Mouse (Mus musculus) midbrain, embryonic 14.5 days (tissue): ENCODE measurements around the gene Gramd4. TPM values are rescaled to one million over a fixed set of nuclear protein-coding genes. Genes with fewer than 3 reads are reported as not detected.

Source experiments
- ATAC-seq: fragments of 200-750 bp; cut with Nextera tagmentation; 2 replicates; pipeline ENCODE4 v1.8.0; 2017; ENCODE audit warnings: moderate number of reproducible peaks, moderate library complexity; ENCODE audit not compliant: low FRiP score, low TSS enrichment
- DNase-seq: peaks from one replicate; pipeline ENCODE4 v3.0.0-alpha.2; 2015
- H3K27ac ChIP-seq: fragments of 300-500 bp; sonication (generic); replicated peaks from 2 replicates; pipeline ENCODE4 v1.5.1; 2014; ENCODE audit warnings: mild to moderate bottlenecking, low read depth, low read length, moderate library complexity
- H3K27me3 ChIP-seq: fragments of 300-500 bp; sonication (generic); 2 replicates; pipeline ENCODE4 v1.6.1; 2014; ENCODE audit warnings: low read length, control low read depth, mixed read lengths; ENCODE audit not compliant: control insufficient read depth, insufficient read depth
- H3K36me3 ChIP-seq: fragments of 300-500 bp; sonication (generic); 2 replicates; pipeline ENCODE4 v1.6.1; 2014; ENCODE audit warnings: low read length, control low read depth; ENCODE audit not compliant: control insufficient read depth, insufficient read depth
- H3K4me1 ChIP-seq: fragments of 300-500 bp; sonication (generic); 2 replicates; pipeline ENCODE4 v1.6.1; 2014; ENCODE audit warnings: mild to moderate bottlenecking, antibody characterized with exemption, low read length, control low read depth; ENCODE audit not compliant: control insufficient read depth, insufficient read depth
- H3K4me2 ChIP-seq: fragments of 300-500 bp; sonication (generic); 2 replicates; pipeline ENCODE4 v1.6.1; 2014; ENCODE audit warnings: mild to moderate bottlenecking, low read length, moderate library complexity
- H3K4me3 ChIP-seq: fragments of 300-500 bp; sonication (generic); replicated peaks from 2 replicates; pipeline ENCODE4 v1.5.1; 2014; ENCODE audit warnings: low read depth, low read length
- H3K9ac ChIP-seq: fragments of 300-500 bp; sonication (generic); replicated peaks from 2 replicates; pipeline ENCODE4 v1.6.1; 2014; ENCODE audit warnings: mild to moderate bottlenecking, low read length, moderate library complexity
- H3K9me3 ChIP-seq: fragments of 300-500 bp; sonication (generic); 2 replicates; pipeline ENCODE4 v1.6.1; 2016; ENCODE audit warnings: low read length, control low read depth, mixed read lengths; ENCODE audit not compliant: control insufficient read depth
- WGBS: fragments of 180-500 bp; shearing (Covaris S2); extraction: QIAGEN DNeasy Blood & Tissue Kit; methylation state at CpG from one replicate; pipeline ENCODE4 v1.1.7; 2014; 5-methylcytosine and 5-hydroxymethylcytosine counted together
- polyA plus RNA-seq: library from polyadenylated mRNA; unstranded; fragments of >200 nt; fragmentation: Nextera tagmentation; extraction: Ambion mirVana; gene quantifications from 2 replicates; pipeline ENCODE4 v1.2.1, GENCODE M21; 2014

The Gramd4 gene
- polyA plus RNA-seq, 1 experiment from 2014 or later, result 29.5 TPM

GRCm38 (mm10) chr15:86021301-86021700 is 36.2 kb upstream of the Gramd4 start:
- Histone ChIP-seq H3K27ac (no peak overlapping the region), H3K9me3 (no peaks in the 10 kb centered on the region), H3K4me2 (no peak overlapping the region), H3K9ac (no peak overlapping the region), H3K27me3 (no peaks in the 10 kb centered on the region), H3K36me3 (no peaks in the 10 kb centered on the region), H3K4me1 (no peaks in the 10 kb centered on the region), H3K4me3 (no peak overlapping the region)
- ATAC-seq (no peak), DNase-seq (no peak)
- WGBS, result 84% methylated on average over 9 of the region's 9 CpGs

GRCm38 (mm10) chr15:86021971-86022370 is 35.5 kb upstream of the Gramd4 start:
- H3K4me3 ChIP-seq, result no peak overlapping the region
- ATAC-seq (no peak), DNase-seq (no peak)
- H3K27ac ChIP-seq, result no peak overlapping the region
- no peak overlapping the region for H3K4me2 ChIP-seq
- H3K4me1 ChIP-seq, result no peaks in the 10 kb centered on the region
- no peaks in the 10 kb centered on the region for H3K36me3 ChIP-seq
- 85% methylated on average over 9 of the region's 9 CpGs for WGBS
- H3K27me3 ChIP-seq, result no peaks in the 10 kb centered on the region
- H3K9me3 ChIP-seq, result no peaks in the 10 kb centered on the region
- no peak overlapping the region for H3K9ac ChIP-seq

- no peak for ATAC-seq
- WGBS, result 67% methylated on average over 8 of the region's 8 CpGs
- H3K36me3 ChIP-seq, result no peaks in the 10 kb centered on the region
- no peak overlapping the region for H3K27ac ChIP-seq
- H3K4me2 ChIP-seq, result peak overlapping the region; percentile 17
- peaks cover 4% of the 10 kb centered on the region; the same call in 1 of the 2 replicates for H3K9me3 ChIP-seq
- no peak for DNase-seq
- H3K4me3 ChIP-seq, result no peak overlapping the region
- H3K27me3 ChIP-seq, result peaks cover 4% of the 10 kb centered on the region
- H3K9ac ChIP-seq, result no peak overlapping the region
- H3K4me1 ChIP-seq, result no peaks in the 10 kb centered on the region
Observed at GRCm38 (mm10) chr15:86027871-86028270, 29.6 kb upstream of the Gramd4 start.

GRCm38 (mm10) chr15:86029981-86030380 is 27.5 kb upstream of the Gramd4 start:
- no peak overlapping the region for H3K9ac ChIP-seq
- WGBS, result 80% methylated on average over 14 of the region's 14 CpGs
- ATAC-seq (no peak), DNase-seq (no peak)
- H3K27ac ChIP-seq, result no peak overlapping the region
- peaks cover 14% of the 10 kb centered on the region; the same call in 1 of the 2 replicates for H3K4me1 ChIP-seq
- no peak overlapping the region for H3K4me3 ChIP-seq
- no peak overlapping the region for H3K4me2 ChIP-seq
- peaks cover 4% of the 10 kb centered on the region; the same call in 1 of the 2 replicates for H3K9me3 ChIP-seq
- H3K27me3 ChIP-seq, result peaks cover 24% of the 10 kb centered on the region
- no peaks in the 10 kb centered on the region for H3K36me3 ChIP-seq

DNA sequence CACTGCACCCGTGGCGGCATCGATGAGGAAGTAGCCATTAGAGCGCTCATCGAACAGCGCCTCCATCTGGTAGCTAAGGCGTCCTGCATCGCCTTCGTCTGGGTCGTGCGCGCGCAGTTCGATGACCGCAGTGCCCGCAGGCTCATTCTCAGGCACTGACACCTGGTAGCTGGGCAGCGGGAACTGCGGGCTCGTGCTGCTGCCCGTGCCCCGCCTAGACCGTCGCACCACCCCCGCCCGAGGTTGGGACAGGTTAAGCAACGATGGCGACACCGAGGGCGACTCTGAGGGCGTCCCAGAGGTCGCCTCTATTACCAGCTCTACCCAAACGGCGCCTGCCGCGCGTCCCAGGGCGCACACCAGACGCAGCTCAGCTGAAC is 24.7 kb upstream of the Gramd4 start:
- WGBS, result 2% methylated on average over 38 of the region's 38 CpGs
- Histone ChIP-seq H3K36me3 (no peaks in the 10 kb centered on the region), H3K27me3 (peaks cover 26% of the 10 kb centered on the region), H3K9me3 (peaks cover 4% of the 10 kb centered on the region; the same call in 1 of the 2 replicates), H3K4me1 (peaks cover 14% of the 10 kb centered on the region; the same call in 1 of the 2 replicates), H3K4me3 (peak overlapping the region; percentile 44), H3K9ac (peak overlapping the region; percentile 37), H3K27ac (no peak overlapping the region), H3K4me2 (peak overlapping the region; percentile 71)
- DNase-seq, result peak; percentile 72
- ATAC-seq, result no peak

GRCm38 (mm10) chr15:86033191-86033841 is 24.2 kb upstream of the Gramd4 start, which contains the start of gene Celsr1:
Gene Celsr1, minus strand, starts transcription at chr15:86033777.
- peaks cover 14% of the 10 kb centered on the region; the same call in 1 of the 2 replicates for H3K4me1 ChIP-seq
- ATAC-seq (peak; percentile 22), DNase-seq (peak; percentile 59)
- peak within 1 kb of the TSS; percentile 55 for H3K27ac ChIP-seq
- peaks cover 26% of the 10 kb centered on the region for H3K27me3 ChIP-seq
- H3K9ac ChIP-seq, result peak within 1 kb of the TSS; percentile 37
- no peaks in the 10 kb centered on the region for H3K36me3 ChIP-seq
- WGBS, result under 1% methylated on average over 80 of the region's 80 CpGs
- peak within 1 kb of the TSS; percentile 44 for H3K4me3 ChIP-seq
- peaks cover 4% of the 10 kb centered on the region; the same call in 1 of the 2 replicates for H3K9me3 ChIP-seq
- peak within 1 kb of the TSS; percentile 71 for H3K4me2 ChIP-seq

DNA sequence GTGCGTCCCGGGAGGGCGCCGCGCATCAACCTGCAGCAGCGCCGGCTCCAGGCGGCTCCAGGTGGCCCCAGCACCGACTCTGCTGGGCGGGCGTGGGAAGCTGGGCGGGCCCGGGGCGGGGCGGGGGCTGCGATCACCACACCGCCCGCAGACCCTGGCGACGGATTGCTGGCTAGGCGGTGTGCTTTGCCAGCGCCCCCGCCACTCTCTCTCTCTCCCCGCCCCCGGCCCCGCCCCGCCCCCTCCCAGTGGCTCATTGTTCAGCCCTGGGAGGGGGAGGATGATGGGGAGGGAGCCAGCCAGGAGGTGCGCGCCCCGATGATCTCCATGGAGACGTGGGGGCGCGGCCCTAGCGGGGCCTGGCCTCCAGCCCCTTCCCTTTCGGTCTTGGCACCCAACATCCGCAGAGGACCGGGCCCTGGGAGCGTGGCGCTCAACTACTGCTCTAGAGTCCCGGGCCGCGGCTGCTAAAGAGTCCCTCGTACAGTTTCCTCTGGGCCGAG is 23.4 kb upstream of the Gramd4 start:
- Histone ChIP-seq H3K9me3 (peaks cover 4% of the 10 kb centered on the region; the same call in 1 of the 2 replicates), H3K9ac (peak overlapping the region; percentile 37), H3K4me2 (peak overlapping the region; percentile 71), H3K4me3 (peak overlapping the region; percentile 44), H3K27ac (peak overlapping the region; percentile 55; the same call in 1 of the 2 replicates), H3K27me3 (peaks cover 26% of the 10 kb centered on the region), H3K36me3 (no peaks in the 10 kb centered on the region), H3K4me1 (peaks cover 14% of the 10 kb centered on the region; the same call in 1 of the 2 replicates)
- under 1% methylated on average over 39 of the region's 44 CpGs for WGBS
- ATAC-seq (peak; percentile 83), DNase-seq (peak; percentile 79)

- WGBS, result 6% methylated on average over 12 of the region's 12 CpGs
Observed at GRCm38 (mm10) chr15:86034781-86035360, 22.6 kb upstream of the Gramd4 start.

More at GRCm38 (mm10) chr15:86034781-86035360, 22.6 kb upstream of the Gramd4 start:
- Histone ChIP-seq H3K9ac (no peak overlapping the region), H3K27ac (no peak overlapping the region; the same call in 1 of the 2 replicates), H3K27me3 (peaks cover 26% of the 10 kb centered on the region), H3K36me3 (no peaks in the 10 kb centered on the region), H3K9me3 (peaks cover 4% of the 10 kb centered on the region; the same call in 1 of the 2 replicates), H3K4me2 (peak overlapping the region; percentile 71), H3K4me1 (peaks cover 14% of the 10 kb centered on the region; the same call in 1 of the 2 replicates), H3K4me3 (no peak overlapping the region)
- ATAC-seq, result no peak
- DNase-seq, result no peak
